Mouse (Mus musculus) thymus, postnatal 14 days (tissue): ENCODE data around the gene Glud1.
A peak's percentile ranks its signal among the peaks of the same experiment; 100 is the strongest.

Experiments used
- DNase-seq: peaks from one replicate; pipeline ENCODE4 v3.0.0; 2021

Gene Glud1

GRCm38 (mm10) chr14:34310234-34310965, at the start of gene Glud1, which contains the start of gene Shld2:
TSS of gene Glud1 (plus strand) at chr14:34310727.
TSS of gene Shld2 (minus strand) at chr14:34310493.
- DNase-seq = peak; percentile 94

DNA sequence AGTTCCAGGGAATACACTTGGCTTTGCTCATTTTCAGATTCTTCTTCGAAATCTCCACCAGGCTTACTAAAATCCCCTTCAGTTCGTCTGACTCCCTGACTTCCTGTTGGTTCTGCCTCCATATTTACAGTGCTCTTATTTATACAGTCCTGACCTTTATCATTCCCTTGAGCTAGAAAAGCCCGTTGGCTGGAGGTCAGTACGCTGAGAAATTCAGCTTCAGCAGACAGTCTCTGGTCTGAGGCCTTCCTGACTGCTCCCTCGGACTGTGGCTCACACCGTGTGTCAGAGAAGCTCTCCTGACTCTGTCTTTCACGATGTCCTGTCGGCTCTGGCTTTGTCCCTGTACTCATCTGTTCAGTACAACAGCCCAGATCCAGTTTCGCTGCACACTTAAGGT, 42.5 kb upstream of the Glud1 start:
- DNase-seq = no peak

DNA sequence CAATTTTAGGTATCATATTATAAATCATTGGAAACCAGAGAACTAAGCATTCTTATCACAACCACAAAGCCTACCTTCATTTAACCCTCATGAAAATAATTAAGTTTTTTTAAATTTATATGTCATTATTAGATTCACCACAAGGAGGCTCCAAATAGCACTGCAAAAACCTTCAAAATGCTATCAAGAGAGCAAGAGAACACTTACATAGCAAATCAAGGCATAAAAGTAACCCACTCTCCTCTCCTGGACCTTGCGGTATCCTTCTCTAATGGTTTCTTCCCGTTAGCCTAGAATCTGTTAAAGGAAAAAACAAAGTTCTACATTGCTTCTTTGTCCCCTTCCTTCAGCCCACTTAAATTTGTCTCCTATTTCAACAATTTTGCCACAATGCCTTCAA, 37.2 kb upstream of the Glud1 start:
- no peak for DNase-seq

DNA sequence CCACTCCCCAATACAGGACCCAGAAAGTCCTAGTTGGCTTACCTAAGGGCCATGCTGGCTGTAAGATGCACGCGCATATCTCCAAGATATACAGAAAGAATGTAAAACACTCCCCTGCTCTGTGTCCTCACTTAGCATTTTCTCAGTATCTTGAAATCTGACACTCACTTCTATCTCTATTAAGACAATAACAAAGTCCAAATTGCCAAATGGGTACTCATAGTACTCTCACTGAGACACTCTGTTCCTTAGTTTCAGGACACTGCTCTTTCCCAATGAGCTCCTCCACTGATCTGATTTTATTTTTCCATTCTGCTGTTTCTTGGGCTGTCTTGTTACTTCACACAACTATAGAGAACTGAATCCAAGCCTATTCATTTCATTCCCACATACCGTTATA, 36.4 kb upstream of the Glud1 start:
- DNase-seq = no peak

DNA sequence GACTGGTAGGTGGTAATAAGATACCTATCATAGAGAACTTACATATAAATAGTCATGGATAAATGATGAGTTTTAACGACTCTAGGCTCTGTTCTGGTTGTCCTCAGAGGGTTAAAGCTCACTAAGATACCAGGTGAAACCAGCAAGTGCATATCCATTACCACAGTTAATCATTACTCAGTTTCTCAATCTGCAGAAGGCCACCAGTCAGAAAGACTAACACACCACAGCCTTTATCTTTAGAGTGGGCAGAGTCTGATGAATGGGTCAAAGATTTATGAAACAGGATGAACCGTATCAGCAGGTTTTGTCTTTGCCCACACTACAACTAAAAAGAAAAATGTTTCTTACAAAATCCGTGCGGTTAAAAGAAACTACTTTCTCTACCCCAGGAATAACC, 35.3 kb upstream of the Glud1 start:
- DNase-seq = no peak

- DNase-seq = no peak
Observed at GRCm38 (mm10) chr14:34279726-34280125, 30.8 kb upstream of the Glud1 start.

GRCm38 (mm10) chr14:34280798-34281197, 29.7 kb upstream of the Glud1 start:
- no peak for DNase-seq

GRCm38 (mm10) chr14:34281736-34282269, 28.7 kb upstream of the Glud1 start:
- no peak for DNase-seq

DNA sequence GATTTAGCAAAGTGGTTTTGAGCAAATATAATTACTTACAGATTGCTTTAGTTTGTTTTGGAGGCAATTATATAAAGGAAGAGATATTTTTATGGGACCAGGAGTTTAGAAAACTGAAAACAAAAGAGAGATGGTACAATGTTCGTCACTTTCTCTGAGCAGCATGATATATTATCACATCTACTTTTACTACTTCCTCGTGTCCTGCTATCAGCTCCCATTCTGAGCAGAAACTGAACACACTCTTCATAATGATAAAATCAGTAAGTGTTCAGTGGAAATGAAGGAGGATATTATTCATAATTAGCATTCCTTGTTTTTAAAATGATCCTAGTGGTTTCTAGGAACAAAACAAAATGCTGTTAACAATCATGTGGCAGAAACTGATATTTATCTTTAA, 22.1 kb upstream of the Glud1 start:
- no peak for DNase-seq

DNA sequence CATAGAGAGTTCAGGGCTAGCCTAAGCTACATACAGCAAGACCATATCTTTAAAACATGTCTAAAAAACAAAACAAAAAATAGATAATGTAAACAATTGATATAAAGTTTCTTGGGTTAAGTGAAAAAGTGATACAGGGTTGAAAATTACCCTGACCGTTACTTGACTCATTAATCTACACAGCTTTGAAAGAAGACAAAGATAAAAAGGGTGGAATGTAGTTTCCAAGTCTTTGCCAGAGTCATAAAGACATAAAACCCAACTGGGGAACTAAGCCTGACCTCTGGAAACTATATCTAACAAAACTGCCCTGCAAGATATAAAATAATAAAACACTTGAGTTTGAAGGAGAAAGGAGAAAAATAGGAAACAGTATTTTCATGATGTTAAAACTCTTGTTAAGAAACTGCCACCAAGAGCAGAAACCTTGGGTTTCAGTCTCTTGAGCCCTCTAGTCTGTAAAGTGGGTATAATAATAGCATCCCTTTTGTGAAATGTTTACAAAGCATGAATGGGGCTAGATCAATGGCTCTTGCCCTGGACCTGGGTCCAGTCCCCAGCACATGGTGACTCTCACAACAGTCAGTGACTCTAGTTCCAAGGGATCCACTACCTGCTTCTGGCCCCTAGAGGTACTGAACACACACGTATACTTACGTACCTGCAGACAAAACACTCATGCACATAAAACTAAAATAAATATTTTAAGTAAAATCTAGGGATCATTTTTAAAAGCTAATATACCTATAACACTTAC, 21.1 kb upstream of the Glud1 start:
- no peak for DNase-seq

- DNase-seq = no peak
Observed at GRCm38 (mm10) chr14:34290229-34290628, 20.3 kb upstream of the Glud1 start.

DNA sequence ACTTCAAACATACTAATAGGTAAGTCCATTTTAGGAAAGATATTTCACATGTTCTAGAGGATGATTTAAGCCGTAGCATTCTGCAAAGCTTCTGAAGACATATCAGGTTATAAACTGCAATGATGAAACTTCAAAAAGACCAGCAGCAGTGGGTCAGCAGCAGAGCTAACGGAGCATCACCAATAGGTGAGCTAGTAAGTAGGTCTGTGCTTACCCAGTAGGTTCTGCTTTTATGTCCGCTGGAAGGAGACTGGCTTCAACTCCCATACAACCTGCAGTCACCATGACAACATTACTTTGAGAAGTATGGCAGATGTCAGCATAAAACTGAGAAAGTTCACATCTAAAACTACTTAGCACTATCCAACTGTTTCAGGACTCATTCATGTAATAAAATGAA, 16.9 kb upstream of the Glud1 start:
- DNase-seq = no peak

DNA sequence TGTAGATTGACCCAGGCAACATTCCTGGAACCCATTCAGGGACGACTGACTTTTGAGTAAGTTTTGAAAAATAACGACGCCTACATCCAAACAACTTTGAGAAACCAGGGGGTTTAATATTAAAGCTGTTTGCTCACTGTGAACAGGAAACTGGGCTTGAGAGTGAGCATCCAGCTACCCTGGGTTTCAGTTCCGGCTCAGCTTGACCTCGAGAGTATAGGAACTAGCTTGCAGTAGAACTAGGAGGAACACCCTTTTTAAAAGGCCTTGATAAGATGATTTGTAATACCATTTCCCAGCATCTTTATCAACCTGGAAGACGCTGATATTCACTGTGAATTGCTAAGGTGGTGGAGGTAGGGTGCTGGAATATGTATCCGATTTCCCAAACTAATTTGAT, 14.2 kb upstream of the Glud1 start:
- DNase-seq = no peak

DNA sequence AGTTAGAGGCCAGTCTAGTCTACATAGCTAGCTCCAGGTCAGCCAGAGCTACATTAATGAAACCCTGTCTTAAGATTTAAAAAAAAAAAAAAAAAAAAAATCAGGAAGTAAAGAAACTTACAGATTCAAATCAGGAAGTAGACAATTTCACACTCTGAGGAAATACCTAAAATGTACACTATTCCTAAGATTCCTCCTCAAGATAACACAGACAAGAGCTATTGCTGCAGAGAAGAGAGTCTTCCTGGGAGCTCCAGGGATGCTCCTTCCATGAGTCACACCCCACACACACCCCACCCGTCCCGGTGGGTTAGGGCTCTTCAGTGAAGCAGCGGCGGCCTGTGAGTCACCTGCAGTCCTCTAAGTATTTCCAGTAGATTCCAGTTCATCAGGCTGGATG, 13.5 kb upstream of the Glud1 start:
- no peak for DNase-seq

GRCm38 (mm10) chr14:34297634-34298033, 12.9 kb upstream of the Glud1 start:
- DNase-seq = no peak

DNA sequence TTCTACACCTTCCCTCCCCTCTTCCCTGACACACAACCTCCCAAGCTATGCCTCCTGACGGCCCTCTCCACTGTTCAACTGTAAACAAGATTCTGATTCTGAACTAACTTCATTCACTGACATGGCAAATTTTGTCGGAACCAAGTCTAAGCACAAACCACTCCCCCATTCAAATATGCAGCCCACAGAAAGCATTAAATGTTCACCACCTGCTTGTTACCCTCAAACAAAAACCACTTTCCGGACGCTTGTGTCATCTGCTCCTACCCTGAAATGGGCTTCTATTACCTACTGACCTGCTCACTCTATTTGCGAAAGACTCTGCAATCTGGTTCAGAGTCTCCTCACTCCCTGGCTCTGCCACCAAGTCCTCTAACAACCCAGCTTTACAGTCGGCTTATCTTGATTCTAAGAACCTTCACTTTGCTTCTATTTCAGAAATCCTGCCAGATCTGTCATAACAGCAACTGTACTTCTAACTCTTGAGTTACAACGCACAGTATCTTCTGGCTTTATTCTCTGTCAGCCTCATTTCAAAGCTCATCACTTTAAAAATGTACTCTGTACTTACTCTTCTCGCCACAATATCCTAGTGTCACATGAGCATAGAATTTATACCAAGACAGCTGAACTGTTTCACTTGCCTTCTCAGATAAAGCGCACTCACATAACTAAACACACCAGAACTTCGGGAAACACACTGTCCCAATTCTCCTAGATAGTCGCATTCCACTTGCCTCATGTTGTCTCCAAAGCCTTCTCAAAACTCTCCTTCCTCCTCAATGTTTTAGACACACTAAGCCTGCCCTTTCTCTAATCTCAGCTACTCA, 11.4 kb upstream of the Glud1 start:
- no peak for DNase-seq

DNA sequence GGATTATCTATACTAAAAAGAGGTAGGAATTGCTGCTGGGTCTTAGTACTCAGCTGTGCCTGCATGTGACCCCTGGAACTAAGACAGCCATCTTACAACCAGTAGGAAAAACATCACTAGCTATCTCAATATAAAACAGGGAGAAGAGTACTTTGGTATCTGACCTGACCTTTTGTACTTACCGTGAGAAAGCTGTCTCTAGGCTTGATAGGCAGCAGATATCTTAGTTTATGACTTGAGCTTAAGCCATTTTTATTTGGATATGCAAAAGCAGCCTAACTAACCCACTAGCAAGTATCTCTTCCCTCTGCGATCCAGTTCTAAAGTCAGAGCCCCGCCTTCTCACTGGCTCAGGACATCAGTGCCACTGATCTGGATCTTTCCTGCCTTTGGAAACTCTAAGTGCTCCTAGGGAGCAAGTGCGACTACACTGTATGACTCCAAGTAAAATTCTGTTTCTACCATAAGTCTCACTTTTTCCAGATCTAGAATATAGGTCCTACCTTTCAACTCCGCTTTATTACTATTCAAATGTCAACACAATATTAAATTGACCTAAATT, 7.8 kb upstream of the Glud1 start:
- no peak for DNase-seq

DNA sequence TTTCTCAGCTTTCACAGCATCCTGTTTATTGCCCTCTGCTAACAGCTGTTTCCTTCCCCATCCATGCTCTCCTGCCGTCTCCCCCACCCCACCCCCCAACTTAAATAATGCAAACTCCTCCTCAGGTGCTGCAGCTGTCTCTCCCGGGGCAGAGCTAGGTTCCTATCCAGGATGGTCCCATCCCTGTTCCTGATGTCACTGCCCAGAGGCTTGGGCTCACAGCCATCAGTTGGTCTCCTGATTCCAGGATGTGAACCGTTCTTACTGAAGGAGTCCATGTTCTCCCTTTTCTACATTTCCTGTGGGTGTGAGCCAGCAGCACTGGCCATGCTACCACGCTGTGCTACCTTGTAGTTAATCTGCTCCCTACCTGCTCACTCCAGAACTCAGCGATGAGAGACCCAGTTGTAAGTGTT, 7.3 kb upstream of the Glud1 start:
- no peak for DNase-seq

GRCm38 (mm10) chr14:34309266-34309665, 1.3 kb upstream of the Glud1 start:
- no peak for DNase-seq

DNA sequence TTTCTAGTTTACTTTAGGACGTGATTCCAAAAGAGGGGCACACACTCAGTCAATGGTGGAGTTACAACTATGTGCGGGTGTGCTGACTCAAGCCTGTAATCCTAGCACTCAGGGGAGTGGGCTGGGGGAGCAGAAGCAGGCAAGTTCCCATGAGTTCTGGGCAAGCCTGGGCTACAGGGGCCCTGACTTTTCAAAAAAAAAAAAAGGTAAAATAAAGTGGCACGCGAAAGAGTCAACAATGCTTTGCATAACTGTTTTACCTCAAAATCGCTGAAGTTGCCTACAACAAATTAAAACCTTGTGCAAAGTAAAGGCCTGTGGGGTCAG, 657 bp upstream of the Glud1 start:
- no peak for DNase-seq

- peak; percentile 66 for DNase-seq
Observed at GRCm38 (mm10) chr14:34311021-34311631, 599 bp downstream of the Glud1 start.

- DNase-seq = no peak
Observed at GRCm38 (mm10) chr14:34311691-34312090, 1.2 kb downstream of the Glud1 start.
